Mouse (Mus musculus): ENCODE results near the gene Rpl6.

- peak; percentile 23; the same call in 1 of the 2 replicates for TF ChIP-seq CTCF (IDR thresholded peaks at IDR 0.05; ENCODE audit: extremely low read depth, insufficient read length, insufficient replicate concordance, low read depth, low read length)
- no peak for TF ChIP-seq POLR2A (IDR thresholded peaks at IDR 0.05; ENCODE audit: low read depth, low read length)
Observed at GRCm38 (mm10) chr5:121201739-121202138, 2.5 kb upstream of the Rpl6 start.
